Mouse (Mus musculus) urinary bladder, adult 18-20 months (tissue): ENCODE measurements at regions not wholly inside any gene's neighbourhood (a gene's known extent, or its start where the extent isn't known, plus 50 kb on each side); places are given as distances from the start of the nearest gene placed in this dataset.

ENCODE experiments used
- DNase-seq, 2 experiments: peaks; one replicate each; pipeline ENCODE4 v3.0.0; 2022; ENCODE audit warnings: low spot score in 2 of 2, mixed read lengths in 2 of 2

DNA sequence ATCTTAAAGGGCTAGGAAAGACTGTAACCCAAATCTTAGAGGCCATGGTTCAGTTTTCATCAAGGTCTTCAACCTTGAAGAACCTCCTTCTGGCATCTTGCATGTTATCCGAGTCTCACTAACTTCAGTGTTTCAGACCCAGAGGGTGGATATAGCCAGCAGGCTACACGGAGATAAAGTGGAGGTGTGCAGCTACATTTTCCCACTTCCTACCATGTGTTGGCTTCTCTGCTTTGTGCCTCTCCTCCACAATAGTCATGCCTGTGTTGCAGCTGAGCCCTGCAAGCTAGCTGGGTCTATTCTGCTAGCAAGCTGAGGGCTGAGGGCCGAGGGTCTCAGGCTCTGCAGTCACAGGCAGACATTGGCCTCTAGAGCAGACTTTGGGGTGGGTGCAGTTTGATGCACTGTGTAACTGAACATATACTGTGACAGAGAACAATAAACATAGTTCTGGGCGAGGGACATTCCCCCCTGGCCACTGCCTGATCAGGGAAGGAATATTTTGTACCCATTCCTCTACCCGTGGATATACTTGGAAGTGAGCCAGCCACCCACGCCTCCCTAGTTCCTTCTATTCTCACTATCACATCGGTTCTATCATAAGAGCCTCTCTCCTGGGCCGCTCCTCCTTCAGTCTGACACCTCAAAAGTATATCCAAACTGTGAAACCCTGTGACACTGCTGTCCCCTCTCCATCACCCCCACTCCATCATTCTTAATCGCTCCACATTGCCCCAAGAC, 152.6 kb upstream of the Mycn start:
- DNase-seq: no peak

DNA sequence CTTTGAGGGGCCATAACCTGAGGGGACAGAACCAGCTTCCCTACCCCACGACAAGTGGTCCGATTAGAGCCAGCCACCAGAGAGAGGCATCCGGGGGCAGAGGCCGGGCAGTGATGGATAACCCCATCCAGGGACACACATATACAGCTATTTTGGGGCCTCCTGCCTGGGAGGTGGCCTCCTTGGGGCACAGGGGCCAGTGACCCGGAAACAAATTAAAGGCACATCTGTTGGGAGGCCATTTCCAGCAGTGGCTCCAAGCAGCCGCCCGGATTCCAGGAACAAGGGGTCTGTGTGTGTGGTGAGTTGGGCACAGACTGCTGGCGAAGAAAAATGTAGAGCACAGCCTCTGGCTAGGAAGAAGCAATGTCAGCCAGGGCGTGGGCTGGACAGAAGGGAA, 144.2 kb upstream of the Mycn start:
- DNase-seq: no peak

DNA sequence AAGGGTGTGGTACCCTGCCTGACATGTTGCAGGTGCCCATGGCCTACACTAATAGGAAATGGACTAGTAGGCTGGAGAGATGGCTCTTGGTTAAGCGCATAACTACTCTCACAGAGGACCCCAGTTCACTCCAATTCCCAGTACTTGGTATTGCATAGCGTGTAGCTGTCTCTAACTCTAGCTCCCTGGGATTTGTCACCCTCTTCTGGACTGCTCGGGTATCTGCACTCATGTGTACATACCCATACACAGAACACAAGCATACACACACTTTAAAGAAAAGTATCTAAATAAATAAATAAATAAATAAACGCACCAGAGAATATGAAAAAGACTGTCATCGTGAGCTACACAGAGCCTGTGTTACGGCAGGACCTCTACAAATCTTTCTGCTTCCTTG, 143.8 kb upstream of the Mycn start:
- no peak for DNase-seq

- no peak for DNase-seq
Measured at GRCm38 (mm10) chr12:13083337-13084054, 141.8 kb upstream of the Mycn start.

GRCm38 (mm10) chr12:13080791-13081190, 139.1 kb upstream of the Mycn start:
- no peak for DNase-seq

DNA sequence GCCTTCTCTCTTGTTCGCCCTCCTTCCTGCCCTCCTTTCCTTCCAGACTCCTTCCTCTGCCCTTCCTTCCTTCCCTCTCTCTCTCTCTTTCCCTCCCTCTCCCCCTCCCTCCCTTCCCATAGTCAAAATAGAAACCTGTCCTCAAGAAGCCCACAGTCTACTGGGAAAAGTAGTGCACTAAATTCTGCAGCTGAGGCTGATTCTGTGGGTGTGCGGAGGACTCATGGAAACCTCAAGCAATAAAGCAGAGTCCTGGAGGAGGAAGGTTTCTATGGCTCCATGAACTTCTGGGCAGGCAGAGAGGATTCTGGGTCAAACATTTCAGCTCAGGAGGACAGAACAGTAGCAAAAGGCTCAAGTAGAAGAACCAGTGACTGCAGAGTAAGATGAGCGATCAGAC, 138.1 kb upstream of the Mycn start:
- no peak for DNase-seq

DNA sequence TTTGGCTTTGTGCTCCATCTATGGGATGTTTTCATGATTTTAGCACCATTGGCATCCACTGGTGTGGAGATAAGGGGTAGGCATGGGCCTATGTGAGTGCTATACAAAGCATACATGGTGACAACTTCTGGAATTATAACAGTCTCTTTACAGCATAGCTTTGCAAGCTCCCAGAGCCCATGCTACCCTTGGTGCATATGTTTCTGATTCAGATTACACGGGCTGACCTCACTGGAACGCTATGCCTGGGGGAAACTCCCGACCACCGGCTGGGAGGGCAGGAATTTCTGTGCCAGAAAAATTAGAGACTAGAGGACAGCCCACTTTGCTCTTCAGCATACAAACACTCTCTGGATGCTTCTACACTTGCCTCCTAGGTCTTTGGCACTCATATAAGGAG, 136.0 kb upstream of the Mycn start:
- no peak for DNase-seq

DNA sequence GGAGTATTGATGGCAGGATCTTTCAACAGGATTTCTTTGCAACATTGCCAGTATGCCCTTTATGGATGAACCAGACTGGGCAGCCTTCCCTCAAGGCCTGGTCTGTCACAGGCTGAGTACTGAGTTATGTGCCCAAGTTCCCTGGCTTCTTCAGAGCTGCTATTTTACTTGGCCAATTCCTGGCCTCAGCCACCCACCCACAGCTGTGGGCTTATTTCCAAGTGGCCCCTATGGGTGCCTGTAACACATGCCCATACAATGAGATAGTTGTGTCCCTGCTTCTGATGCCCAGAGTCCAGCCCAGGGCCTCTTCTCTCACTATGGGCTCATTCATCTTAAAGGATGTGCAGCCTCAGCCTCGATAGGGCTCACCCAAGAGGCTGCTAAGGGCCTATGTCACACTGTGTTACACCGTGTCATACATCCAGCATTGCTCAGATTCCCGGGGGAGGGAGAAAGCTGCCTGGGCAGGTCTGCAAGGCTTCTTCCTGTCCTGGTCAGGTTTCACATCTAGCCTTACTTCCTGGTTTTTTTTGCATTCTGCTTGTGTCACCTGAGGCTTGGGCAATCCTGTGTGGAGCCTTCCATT, 135.1 kb upstream of the Mycn start:
- no peak for DNase-seq

- DNase-seq: no peak
Measured at GRCm38 (mm10) chr12:13073126-13073886, 131.6 kb upstream of the Mycn start.

- no peak for DNase-seq
Measured at GRCm38 (mm10) chr12:13067295-13067694, 125.6 kb upstream of the Mycn start.

GRCm38 (mm10) chr12:13066604-13067181, 125.0 kb upstream of the Mycn start:
- no peak for DNase-seq

DNA sequence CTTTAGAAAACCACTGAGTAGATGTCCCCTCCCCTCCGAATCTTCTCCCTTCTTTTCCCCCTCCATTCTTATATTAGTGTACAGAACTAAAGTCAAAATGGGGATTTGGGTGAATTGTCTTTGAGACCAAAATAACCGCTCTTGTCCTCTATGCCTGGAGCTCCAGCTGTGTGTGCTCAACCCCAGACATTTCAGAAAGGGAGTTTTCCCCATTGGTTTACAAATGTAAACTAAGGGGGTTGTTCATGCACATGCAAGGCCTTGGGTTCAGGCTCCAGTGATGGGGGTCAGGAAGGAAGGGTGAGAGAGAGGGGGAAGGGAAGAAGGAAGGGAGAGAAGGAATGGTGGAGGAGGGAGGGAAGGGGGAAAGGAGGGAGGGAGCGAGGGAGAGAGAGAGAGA, 117.8 kb upstream of the Mycn start:
- no peak for DNase-seq

GRCm38 (mm10) chr12:13056246-13056645, 114.5 kb upstream of the Mycn start:
- no peak for DNase-seq

DNA sequence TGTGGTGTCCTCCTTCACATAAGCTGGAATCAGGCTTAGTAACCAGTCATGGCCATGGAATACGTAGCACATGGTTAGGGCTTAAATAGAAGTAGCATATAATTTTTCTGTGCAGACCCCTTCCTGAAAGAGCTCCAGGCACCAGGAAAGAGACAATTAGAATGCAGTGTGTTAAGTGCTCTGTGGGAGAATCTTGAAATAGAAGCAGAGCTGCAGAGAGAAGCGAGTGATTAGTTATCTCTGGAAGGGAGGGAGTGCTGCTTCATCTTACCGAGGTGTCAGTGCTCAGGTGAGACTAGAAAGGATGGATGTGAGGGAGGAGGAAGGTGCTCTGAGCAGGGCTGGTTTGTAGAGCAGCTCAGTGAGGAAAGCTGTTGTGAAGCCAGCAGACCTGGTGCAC, 112.9 kb upstream of the Mycn start:
- DNase-seq: no peak

GRCm38 (mm10) chr12:13053746-13054145, 112.0 kb upstream of the Mycn start:
- no peak for DNase-seq

DNA sequence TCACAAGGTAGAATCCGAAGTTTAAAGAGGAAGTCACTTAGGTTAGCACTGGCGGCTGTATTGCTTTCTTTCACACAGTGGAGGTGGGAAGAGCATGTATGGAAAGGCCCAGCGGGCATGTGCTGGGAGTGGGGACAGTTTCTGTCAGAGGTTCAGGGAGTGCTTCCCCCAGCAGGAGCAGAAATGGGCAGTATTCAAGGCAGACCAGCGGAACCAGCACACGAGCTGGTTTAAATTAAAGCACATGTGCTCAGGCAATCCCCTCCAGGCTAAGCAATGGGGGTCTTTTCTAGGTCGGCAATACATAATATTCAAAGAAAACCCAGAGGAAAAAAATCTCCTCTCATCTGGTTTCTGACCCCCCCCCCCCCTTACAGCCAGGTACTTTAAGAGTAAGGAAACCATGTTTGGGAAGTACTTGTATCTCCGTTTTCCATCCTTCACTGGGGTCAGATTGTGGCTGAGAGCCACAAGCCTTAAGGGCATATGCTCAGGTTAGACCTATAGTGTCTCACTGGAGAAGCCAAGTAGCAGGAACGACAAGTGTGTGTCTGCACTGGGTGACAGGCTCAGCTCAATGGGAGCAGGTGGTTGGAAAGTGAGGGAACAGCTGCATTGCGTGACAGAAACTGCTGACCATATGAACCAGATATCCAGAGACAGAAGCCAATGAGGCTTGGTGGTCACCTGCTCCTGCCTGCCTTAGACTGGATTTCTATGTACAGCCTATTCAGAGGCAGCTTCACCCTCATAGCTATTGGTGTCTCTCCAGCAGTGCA, 111.3 kb upstream of the Mycn start:
- no peak for DNase-seq

GRCm38 (mm10) chr12:13052164-13052563, 110.5 kb upstream of the Mycn start:
- no peak for DNase-seq

DNA sequence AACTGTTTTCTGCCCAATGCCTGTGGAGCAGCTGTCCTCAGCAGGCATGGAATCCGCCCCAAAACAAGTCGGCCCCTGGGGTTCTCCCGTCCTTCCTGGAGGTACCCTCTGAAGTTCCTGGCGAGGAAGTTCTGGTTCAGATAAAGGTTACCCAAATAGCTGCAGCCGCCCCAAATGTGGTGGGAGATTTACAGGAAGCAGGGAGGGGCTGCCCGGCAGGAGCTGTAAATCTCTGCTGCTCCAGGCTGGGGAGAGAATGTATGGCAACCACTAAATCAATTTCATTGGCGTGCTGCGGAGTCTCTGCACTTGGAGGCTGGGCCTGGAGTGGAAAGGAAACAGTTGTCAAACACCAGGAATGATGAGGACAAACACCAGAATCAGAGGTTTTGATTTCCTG, 107.9 kb upstream of the Mycn start:
- DNase-seq: no peak

DNA sequence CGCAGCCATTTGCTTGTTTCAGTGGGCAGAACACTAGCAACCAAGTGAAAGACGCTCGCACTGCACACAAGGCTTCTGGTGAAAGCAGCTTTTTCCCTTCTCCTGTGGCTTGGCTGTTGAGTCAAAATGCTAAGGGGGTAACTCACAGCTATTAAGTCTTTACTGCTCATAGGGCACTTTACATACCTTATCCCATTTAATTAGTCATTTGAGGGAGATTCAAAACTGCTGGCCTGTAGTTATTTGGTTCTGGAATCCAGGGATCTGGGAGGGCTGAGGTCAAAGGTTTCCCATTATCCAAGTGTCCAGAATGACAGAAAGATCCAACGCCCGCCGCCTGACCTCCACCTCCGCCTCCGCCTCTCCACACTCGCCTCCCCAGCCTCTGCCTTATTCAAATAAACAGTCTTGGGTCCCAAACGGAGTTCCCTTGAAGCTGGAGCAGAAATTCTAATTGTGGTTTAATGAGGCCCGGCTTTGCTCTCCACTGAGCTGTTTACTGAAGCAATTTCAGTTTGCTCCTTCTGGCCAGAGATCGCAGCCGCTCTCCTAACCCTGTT, 106.5 kb upstream of the Mycn start:
- no peak for DNase-seq

- no peak for DNase-seq
Measured at GRCm38 (mm10) chr12:13042934-13043333, 101.2 kb upstream of the Mycn start.
